Mouse (Mus musculus): ENCODE data around the gene Tmsb15b1. TPM values are rescaled to one million over a fixed set of nuclear protein-coding genes. Genes with fewer than 3 reads are reported as not detected.

Tmsb15b1 gene
- total RNA-seq, 2 experiments from 2014 or later: 4.6 to 7.5 TPM

Other genes with a start within 250 kb of the Tmsb15b1 start
- 100 to 1,000 TPM; 226 to 278 TPM for gene Morf4l2, start 233.2 kb downstream of the Tmsb15b1 start, total RNA-seq (2021)
- gene Glra4, start 196.7 kb downstream of the Tmsb15b1 start, total RNA-seq (2021): not detected
- 10 to 100 TPM in 1 of 2 experiments, 1 to 10 TPM in 1; 7.0 to 13.0 TPM for gene Plp1, start 154.2 kb downstream of the Tmsb15b1 start, total RNA-seq (2021)
- gene Rab9b, start 108.1 kb downstream of the Tmsb15b1 start, total RNA-seq (2021): under 1 TPM; 0.66 to 0.73 TPM
- not detected for gene H2bfm, start 49.5 kb downstream of the Tmsb15b1 start, total RNA-seq (2021)
- gene Tmsb15b2, start 1.4 kb downstream of the Tmsb15b1 start, total RNA-seq (2021): 10 to 100 TPM; 13.1 to 18.8 TPM
- gene Tmsb15l, start within 50 bp of the Tmsb15b1 start, total RNA-seq (2021): 1 to 10 TPM; 1.0 to 1.1 TPM
- 10 to 100 TPM in 1 of 2 experiments, 1 to 10 TPM in 1; 9.9 to 14.0 TPM for gene Zcchc18, start 16.3 kb upstream of the Tmsb15b1 start, total RNA-seq (2021)
- 10 to 100 TPM in 1 of 2 experiments, 1 to 10 TPM in 1; 7.3 to 14.0 TPM for gene Slc25a53, start 61.4 kb upstream of the Tmsb15b1 start, total RNA-seq (2021)
- gene Fam199x, start 72.7 kb upstream of the Tmsb15b1 start, total RNA-seq (2021): 1 to 10 TPM; 5.8 to 7.2 TPM
- not detected for gene Esx1, start 145.2 kb upstream of the Tmsb15b1 start, total RNA-seq (2021)